Mouse (Mus musculus) megakaryocyte-erythroid progenitor cell, adult 5-6 weeks (primary cell): ENCODE data around the gene Runx3. TPM values are rescaled to one million over a fixed set of nuclear protein-coding genes. Genes with fewer than 3 reads are reported as not detected.
A peak's percentile ranks its signal among the peaks of the same experiment; 100 is the strongest.

Experiments
- ATAC-seq: replicated peaks from 2 replicates; pipeline ENCODE4 v1.8.0; 2016; ENCODE audit warnings: mild to moderate bottlenecking, inconsistent platforms; ENCODE audit not compliant: severe bottlenecking, poor library complexity, low FRiP score, low TSS enrichment
- total RNA-seq, 2 experiments: library from RNA; stranded (forward) in 1 of 2; stranded (reverse) in 1 of 2; fragments of 200-1000, 215-1000 nt in 1 of 2; fragments of >200 nt in 1 of 2; fragmentation: Nextera tagmentation in 1 of 2; gene quantifications; 2 replicates each; pipeline ENCODE4 v1.2.3; 2014 to 2017

The Runx3 gene
- total RNA-seq, 2 experiments from 2014 or later: 6.1 to 61.6 TPM

DNA sequence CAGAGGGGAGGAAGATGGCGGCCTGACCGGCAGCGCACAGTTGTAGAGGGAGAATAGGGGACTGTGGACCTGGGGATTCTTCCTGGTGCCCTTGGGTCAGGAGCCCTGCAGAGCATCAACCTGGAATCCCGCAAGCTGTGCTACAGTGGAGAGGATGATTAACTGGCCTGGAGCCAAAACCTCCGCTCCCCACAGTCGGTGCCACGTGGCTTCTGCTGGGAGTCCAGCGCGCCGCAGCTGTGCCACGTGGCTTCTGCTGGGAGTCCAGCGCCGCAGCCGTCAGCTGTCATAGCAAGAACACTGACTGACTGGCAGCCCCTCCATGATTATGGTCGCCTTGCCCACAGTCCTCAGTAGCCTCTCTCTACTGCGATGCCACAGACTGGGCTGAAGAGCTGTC, 81.3 kb downstream of the Runx3 start:
- no peak for ATAC-seq

DNA sequence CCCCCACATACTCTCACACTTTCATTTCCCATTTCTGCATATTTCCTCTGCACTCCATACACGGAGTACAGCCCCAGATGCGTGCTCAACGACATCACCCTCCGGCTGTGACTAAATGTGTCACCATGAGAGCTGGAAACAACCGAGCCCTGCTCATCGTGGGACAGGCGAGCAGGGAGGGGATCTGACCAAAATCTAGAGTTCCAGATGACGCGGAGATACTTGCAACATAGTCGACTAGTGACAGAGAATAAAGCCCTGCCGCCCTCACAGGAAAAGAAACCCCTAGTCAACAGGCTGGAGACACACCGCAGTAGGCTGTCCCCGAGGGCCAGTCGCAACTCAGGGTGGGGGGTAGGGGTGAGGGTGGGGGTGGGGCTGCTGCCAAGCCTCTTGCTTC, 82.8 kb downstream of the Runx3 start:
- ATAC-seq: 0 out of 2 replicates have a peak, but pooled peaks have one; percentile 2

DNA sequence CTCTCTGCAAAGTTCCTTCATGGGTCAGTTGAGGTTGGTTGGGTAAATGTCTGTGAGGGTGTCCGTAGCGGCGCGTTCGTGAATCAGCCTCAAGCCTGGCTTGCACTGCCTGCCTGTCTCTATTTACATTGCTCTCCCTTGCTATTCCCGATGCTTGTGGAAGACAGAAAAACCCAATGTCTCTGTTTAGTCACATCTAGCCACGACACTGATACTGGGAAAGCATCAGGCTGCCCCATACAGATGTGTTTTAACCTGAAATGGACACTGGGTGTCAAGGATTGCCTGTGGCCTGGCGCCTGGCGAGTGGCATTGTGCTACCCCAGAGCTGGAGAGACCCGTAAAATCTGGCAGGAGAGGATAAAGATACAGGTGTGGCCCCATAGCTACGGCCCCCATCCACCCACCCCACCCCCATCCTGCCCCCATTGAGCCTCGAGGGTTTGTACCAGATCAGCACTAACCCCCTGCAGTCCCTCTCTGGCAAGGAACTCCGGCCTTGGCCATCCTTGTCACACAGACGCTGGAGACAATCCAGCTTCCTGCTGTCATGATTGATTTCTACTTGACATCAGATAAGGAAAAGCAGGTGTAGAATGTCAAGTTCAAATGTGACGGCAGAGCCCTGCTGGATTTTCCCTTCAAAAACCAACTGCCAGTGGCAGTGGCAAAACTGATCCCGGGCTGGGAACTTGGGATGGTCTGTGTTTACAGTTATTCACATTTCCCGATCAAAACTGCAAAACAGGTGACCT, 83.5 kb downstream of the Runx3 start:
- no peak for ATAC-seq

DNA sequence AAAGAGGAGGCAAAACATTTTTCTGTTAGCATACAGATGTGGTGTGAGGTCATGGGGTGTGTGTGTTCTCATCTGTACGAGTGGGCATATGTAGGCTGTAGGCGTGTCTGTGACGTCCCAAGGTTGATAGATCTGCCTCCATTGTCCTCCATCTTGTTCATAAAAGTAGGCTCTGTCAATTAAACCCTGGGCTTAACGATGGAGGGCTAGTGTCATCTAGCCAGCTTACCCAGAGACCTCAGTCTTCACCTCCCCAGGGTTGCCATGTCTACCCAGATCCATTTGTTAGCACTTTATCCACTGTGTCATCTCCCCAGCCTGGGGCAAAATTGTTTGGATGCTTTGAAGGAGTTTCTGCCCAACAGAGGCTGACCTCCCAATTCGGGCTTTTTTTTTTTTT, 84.2 kb downstream of the Runx3 start:
- no peak for ATAC-seq

DNA sequence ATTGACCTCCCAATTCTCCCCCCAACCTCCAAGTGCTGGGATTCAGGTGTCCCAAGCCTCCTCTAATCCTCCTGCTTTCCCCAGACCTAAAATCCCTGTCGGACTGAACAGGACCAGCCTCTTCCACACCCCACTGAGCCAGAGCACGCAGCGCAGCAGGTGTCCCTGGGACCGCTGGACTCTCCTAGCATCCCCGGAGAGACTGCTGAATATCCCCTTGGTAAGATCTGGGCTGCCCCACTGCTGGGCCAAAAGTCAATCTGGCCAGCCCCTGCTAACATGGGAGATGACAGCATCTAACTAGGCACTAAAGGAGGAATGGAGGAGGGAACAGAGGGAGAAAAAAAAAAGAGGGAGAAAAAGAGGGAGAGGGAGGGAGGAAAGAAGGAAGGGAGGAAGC, 84.8 kb downstream of the Runx3 start:
- no peak for ATAC-seq

DNA sequence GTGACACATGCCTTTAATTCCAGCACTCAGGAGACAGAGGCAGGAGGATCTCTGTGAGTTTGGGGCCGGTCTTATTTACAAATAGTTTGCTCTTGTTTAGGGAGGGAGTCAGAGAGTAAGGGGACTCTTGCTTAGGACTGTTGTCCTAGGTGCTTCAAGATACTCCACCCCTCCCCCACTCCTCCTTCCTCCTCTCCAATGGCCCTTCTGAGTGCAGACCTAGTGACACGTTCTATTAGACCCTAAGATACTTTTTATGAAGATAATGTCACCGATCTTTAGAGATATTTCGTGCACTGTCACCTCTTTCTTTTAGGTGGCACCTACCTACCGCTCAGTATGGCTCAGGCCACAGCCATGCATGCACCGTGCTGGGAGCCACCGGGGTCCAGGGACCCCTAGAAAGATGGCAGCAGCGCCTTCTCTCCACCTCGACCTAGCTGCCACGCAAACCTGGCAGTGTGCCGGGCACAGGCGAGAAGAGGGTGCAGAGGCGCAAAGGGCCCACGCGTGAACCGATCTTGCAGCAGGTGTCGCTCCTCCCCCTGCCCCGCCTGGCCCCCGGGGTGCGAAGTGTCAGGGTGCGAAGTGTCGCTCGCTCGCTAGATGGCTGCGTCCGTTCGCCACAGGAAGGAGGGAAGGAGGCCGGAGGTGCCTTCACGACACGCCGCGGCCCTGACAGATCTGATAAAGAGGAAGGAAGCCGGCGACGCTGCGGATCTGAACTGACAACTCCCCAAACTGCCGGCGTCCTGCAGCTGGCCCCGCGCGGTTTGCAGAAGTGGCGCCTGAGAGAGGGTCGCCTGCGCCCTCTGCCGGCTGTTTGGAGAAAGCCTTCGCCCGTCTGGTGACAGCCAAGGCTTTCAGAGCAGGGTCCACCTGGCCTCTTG, 85.5 kb downstream of the Runx3 start:
- peak; percentile 84 for ATAC-seq

DNA sequence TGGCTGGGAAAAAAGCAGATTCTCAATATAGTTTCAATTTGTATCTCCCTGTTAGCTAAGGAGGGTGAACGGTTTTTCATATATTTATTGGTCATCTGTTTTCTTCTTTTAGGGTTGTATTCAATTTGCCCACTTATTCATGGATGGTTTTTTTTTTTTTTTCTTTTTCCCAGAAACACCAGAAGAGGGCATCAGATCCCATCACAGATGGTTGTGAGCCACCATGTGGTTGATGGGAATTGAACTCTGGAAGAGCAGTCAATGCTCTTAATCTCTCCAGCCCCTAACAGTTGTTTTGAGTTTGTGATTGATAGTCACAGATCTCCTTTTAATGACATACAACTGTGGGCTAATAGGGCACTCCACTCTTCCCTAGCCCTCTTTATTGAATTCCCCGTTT, 89.4 kb downstream of the Runx3 start:
- ATAC-seq: no peak

DNA sequence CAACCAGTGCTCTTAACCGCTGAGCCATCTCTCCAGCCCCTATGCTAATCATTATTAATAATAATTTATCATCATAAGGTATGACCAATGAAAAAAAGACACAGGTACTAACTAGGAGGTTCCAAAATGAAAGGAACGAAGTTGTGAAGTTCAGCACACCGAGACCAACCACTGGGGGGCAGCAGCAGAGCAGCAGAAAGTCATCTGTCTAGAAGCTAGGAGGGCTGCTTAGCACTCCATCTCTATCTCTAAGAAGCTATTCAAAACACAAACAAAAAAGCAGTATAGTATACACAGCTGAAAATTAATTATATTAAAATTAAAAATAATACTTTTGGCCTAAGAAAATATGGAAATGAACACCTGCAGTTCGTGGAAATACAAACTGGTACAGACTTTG, 99.2 kb downstream of the Runx3 start:
- ATAC-seq: 0 out of 2 replicates have a peak, but pooled peaks have one; percentile 49

DNA sequence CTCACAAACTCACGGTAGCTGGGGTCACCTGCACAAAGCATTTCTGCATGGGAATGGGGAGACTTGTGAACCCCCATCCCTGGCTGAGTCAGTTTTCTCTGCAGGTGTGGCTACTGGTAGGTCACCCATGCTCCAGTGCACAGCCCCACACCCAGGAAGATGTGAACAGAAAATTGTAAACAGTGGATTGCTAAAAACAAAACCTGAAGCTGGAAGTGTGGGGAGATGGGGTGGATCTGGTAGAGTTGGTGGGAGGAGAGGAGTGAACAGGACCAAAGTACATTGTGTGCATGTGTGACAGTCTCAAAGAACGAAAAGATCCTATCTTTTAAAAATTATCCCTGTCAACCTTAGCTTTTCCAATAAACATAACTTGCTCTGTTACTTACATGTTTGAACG, 100.2 kb downstream of the Runx3 start:
- ATAC-seq: no peak

DNA sequence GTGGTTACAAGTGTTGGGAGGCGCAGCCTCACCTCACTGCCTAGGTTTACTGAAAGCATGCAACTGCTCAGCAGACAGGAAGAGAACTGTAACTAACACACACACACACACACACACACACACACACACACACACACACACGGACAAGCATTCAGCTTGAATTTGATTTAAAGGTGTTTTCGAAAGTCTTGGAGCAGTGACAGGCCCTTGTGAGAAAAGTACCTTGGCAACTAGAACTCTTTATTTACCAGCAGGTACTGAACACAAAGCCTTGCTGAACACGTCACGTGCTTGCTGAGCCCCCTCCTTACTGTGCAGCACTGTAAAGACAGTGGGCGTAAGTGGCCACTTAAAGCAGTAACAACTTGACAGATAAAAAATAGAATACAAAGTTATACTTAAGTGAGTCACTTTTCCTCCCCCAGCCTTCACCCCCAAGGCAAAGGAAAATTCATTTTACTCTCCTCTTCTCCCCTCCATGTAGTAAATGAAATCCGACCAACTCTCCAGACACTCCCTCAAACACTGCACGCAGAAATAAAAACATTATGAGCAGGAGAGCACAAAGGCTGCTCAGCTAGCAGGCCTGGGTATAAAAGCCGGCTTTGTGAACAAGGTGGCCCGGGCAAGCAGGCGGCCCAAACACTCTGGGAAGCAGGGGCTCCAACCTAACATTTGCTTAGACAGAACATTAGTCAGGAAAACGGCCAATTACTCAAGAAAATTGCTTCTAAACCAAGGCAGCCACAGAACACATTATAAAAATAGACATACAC, 101.4 kb downstream of the Runx3 start:
- no peak for ATAC-seq

DNA sequence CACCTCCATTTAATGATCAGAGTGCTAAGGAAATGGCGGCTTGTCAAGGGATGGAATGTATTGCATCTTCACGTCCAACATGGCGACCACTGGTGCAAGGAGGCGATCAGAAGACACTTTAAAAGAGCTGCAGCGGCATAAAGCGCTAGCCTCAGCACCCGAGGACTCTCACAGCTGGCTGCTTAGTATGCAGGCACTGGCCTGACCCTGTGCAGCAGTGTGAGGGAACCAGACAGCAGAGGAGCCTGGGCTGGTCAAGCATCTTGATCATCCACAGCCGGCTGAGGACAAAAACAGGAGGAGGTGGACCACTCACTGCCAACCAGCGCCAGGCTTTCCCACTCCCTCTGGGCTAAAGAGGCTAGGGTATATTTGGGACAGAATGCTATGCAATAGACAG, 103.4 kb downstream of the Runx3 start:
- no peak for ATAC-seq

DNA sequence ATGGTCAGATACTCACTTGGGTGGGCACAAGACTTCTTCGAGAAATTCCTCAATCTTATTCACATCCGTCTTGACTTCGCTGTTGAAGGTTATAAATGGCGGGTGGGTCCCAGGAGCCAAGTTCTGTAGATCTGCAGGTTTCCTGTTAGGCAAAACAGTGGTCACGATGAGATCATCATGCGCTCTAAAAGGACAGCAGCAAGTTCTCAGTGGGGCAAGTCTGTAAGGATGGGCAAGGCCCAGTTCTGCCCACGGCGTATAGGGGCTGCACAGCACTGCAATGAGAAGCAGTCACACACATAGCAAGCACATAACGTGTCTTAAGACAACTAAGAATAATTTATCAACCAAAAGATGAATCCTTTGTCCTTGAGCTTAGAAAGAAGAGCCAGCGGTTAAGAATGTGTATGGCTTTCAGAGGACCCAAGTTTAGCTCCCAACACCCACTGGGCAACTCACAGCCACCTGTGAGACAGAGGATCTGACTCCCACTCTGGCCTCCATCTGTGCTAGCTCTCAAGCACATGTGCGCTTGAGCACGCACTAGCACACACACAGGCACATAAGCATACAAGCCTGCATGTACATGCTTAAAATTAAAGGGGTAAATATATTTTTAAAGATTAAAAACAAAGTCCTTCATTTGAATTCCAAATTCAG, 105.7 kb downstream of the Runx3 start:
- ATAC-seq: no peak

Other genes starting within 250 kb of the Runx3 start
- 82.2 and 101 TPM in 2 replicates for gene Tmem50a, start 205.6 kb upstream of the Runx3 start, total RNA-seq (2014; fragmentation: Nextera tagmentation)
- gene Tmem50a, start 205.6 kb upstream of the Runx3 start, total RNA-seq (2017): 163 and 179 TPM in 2 replicates
- gene Rsrp1, start 197.1 kb upstream of the Runx3 start, total RNA-seq (2014; fragmentation: Nextera tagmentation): 371 and 563 TPM in 2 replicates
- 122 and 226 TPM in 2 replicates for gene Rsrp1, start 197.1 kb upstream of the Runx3 start, total RNA-seq (2017)
- 64.4 and 88.9 TPM in 2 replicates for gene Syf2, start 189.8 kb upstream of the Runx3 start, total RNA-seq (2014; fragmentation: Nextera tagmentation)
- 208 and 338 TPM in 2 replicates for gene Syf2, start 189.8 kb upstream of the Runx3 start, total RNA-seq (2017)
- 77.8 and 83.9 TPM in 2 replicates for gene Clic4, start 152.2 kb downstream of the Runx3 start, total RNA-seq (2014; fragmentation: Nextera tagmentation)
- 79.0 and 86.0 TPM in 2 replicates for gene Clic4, start 152.2 kb downstream of the Runx3 start, total RNA-seq (2017)
- 346 and 399 TPM in 2 replicates for gene Srrm1, start 232.7 kb downstream of the Runx3 start, total RNA-seq (2014; fragmentation: Nextera tagmentation)
- gene Srrm1, start 232.7 kb downstream of the Runx3 start, total RNA-seq (2017): 181 and 189 TPM in 2 replicates